Mouse (Mus musculus) bone marrow macrophage, adult 2 months (primary cell): ENCODE measurements at regions not wholly inside any gene's neighbourhood (a gene's known extent, or its start where the extent isn't known, plus 50 kb on each side); places are given as distances from the start of the nearest gene placed in this dataset.

Experiments
- CTCF ChIP-seq: IDR thresholded peaks from 2 replicates; pipeline ENCODE4 v1.5.1; 2012; ENCODE audit warnings: low read depth, mild to moderate bottlenecking, low read length, moderate library complexity
- POLR2A ChIP-seq: IDR thresholded peaks from 2 replicates; pipeline ENCODE4 v1.6.1; 2012; ENCODE audit warnings: mild to moderate bottlenecking, low read depth, low read length, borderline replicate concordance

DNA sequence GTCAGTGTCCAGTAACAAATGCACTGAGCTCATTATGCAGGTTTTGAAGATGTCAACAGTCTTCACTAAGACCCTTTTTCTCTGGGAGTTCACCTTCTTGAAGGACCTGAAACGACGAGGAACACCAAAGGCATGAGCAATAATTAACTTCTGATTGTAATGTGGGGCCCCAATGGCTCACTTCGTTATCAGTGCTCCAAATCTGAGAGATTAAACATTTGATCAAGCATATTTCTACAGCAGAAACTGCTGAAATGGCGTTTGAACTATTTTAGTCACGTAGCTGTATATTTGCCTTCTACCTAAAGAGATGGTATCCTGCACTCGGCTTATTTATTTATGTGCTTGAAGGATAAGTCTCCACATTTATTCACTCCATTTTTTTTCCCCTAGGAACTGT lies 80.6 kb downstream of the Mbip start:
- no peak for TF ChIP-seq CTCF
- TF ChIP-seq POLR2A: no peak
